Mouse (Mus musculus) limb, embryonic 14.5 days (tissue): ENCODE measurements at regions not wholly inside any gene's neighbourhood (a gene's known extent, or its start where the extent isn't known, plus 50 kb on each side); places are given as distances from the start of the nearest gene placed in this dataset.
A peak's percentile ranks its signal among the peaks of the same experiment; 100 is the strongest.

Source experiments
- ATAC-seq: fragments of 200-750 bp; cut with Nextera tagmentation; 2 replicates; pipeline ENCODE4 v1.8.0; 2017; ENCODE audit warnings: low read depth, moderate number of reproducible peaks, moderate TSS enrichment; ENCODE audit not compliant: low FRiP score
- DNase-seq: peaks from one replicate; pipeline ENCODE4 v3.0.0-alpha.2; 2015; ENCODE audit warnings: low spot score
- H3K27ac ChIP-seq: fragments of 300-500 bp; sonication (generic); replicated peaks from 2 replicates; pipeline ENCODE4 v1.5.1; 2014; ENCODE audit warnings: low read depth, mild to moderate bottlenecking, low read length, moderate library complexity, mixed read lengths
- H3K27me3 ChIP-seq: fragments of 300-500 bp; sonication (generic); 2 replicates; pipeline ENCODE4 v1.6.1; 2014; ENCODE audit warnings: low read length, mixed read lengths; ENCODE audit not compliant: control insufficient read depth, insufficient read depth
- H3K36me3 ChIP-seq: fragments of 300-500 bp; sonication (generic); 2 replicates; pipeline ENCODE4 v1.6.1; 2014; ENCODE audit warnings: mild to moderate bottlenecking, low read length, moderate library complexity, mixed read lengths; ENCODE audit not compliant: control insufficient read depth, insufficient read depth
- H3K4me1 ChIP-seq: fragments of 300-500 bp; sonication (generic); 2 replicates; pipeline ENCODE4 v1.6.1; 2014; ENCODE audit warnings: antibody characterized with exemption, low read length, mixed read lengths; ENCODE audit not compliant: control insufficient read depth, insufficient read depth
- H3K4me2 ChIP-seq: fragments of 300-500 bp; sonication (generic); replicated peaks from 2 replicates; pipeline ENCODE4 v1.6.1; 2014; ENCODE audit warnings: low read depth, mild to moderate bottlenecking, low read length, moderate library complexity; ENCODE audit not compliant: severe bottlenecking
- H3K4me3 ChIP-seq: fragments of 300-500 bp; sonication (generic); replicated peaks from 2 replicates; pipeline ENCODE4 v1.5.1; 2014; ENCODE audit warnings: low read length
- H3K9ac ChIP-seq: fragments of 300-500 bp; sonication (generic); 2 replicates; pipeline ENCODE4 v1.6.1; 2014; ENCODE audit warnings: mild to moderate bottlenecking, low read depth, low read length, moderate library complexity; ENCODE audit not compliant: severe bottlenecking
- H3K9me3 ChIP-seq: fragments of 300-500 bp; sonication (generic); 2 replicates; pipeline ENCODE4 v1.6.1; 2016; ENCODE audit warnings: low read length; ENCODE audit not compliant: control insufficient read depth
- POLR2A ChIP-seq: fragments of 200-500 bp; IDR thresholded peaks from 2 replicates; pipeline ENCODE4 v1.8.0; 2012; ENCODE audit warnings: inconsistent platforms, mild to moderate bottlenecking, moderate library complexity, borderline replicate concordance; ENCODE audit not compliant: insufficient read depth, insufficient read length; ENCODE audit errors: extremely low read depth
- WGBS: fragments of 180-500 bp; shearing (Covaris S2); extraction: QIAGEN DNeasy Blood & Tissue Kit; methylation state at CpG from one replicate; pipeline ENCODE4 v1.1.7; 2014; 5-methylcytosine and 5-hydroxymethylcytosine counted together

DNA sequence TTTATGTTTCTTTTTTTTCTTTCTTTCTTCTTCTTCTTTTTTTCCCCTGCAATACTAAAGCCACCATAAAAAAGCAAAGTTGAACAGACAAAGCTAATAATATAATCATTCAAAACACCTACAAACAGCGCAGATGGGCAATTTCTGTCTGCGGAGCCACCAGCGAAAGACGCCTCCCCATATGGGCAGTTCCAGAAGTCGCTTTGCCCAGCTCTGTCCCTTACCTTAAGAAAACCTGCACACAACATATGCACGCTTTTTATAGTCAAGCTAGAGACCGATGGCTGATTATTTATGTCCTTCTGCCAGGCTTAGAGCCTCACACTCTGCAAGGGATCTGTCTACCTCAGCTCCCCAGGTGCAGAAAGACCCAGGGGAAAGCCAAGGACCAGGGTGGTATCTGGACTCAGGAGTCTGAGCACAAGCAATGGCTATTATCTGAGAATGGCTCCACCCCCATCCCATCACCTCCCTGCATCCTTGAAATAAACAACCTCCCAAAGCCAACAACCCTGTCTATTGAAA, 326.6 kb downstream of the Tshz3 start:
- WGBS: 74% methylated on average over 7 of the region's 7 CpGs
- Histone ChIP-seq H3K9ac (no peak overlapping the region), H3K4me1 (no peaks in the 10 kb centered on the region), H3K9me3 (no peaks in the 10 kb centered on the region; the same call in 1 of the 2 replicates), H3K4me3 (no peak overlapping the region), H3K27ac (no peak overlapping the region), H3K4me2 (no peak overlapping the region), H3K36me3 (no peaks in the 10 kb centered on the region), H3K27me3 (no peaks in the 10 kb centered on the region)
- ATAC-seq (no peak), DNase-seq (no peak)
- TF ChIP-seq POLR2A: no peak

- peak; percentile 6 for DNase-seq
- no peak for TF ChIP-seq POLR2A
- 71% methylated on average over 8 of the region's 8 CpGs for WGBS
- H3K9me3 ChIP-seq: no peaks in the 10 kb centered on the region
- no peak overlapping the region for H3K9ac ChIP-seq
- H3K4me1 ChIP-seq: no peaks in the 10 kb centered on the region
- no peak overlapping the region for H3K4me2 ChIP-seq
- no peak for ATAC-seq
- no peak overlapping the region for H3K4me3 ChIP-seq
- no peak overlapping the region for H3K27ac ChIP-seq
- no peaks in the 10 kb centered on the region for H3K36me3 ChIP-seq
- H3K27me3 ChIP-seq: no peaks in the 10 kb centered on the region
These were observed 366.9 kb downstream of the Tshz3 start for GRCm38 (mm10) chr7:37064582-37065458.

- no peak overlapping the region for H3K27ac ChIP-seq
- no peak for ATAC-seq
- 43% methylated on average over 6 of the region's 6 CpGs for WGBS
These were observed 379.8 kb downstream of the Tshz3 start for GRCm38 (mm10) chr7:37077698-37078097.

DNA sequence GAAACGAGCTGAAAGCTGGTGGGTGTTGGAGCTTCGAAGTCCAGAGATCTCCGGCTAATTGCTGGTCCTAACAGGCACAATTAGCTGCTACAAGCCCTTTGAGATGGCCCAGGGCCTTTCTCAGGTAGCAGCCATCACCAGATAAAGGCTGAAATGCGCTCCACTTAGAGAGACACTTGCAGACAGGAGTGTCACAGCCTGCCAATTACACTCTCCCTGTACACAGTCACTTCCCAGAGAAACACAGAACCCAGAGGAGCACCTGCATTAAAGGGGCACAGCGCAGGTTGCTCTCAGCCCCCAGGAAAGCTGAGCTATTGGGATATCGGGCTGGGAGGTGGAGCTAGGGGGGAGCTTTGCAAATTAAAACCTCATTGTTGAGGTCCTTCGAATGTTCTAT, 380.2 kb downstream of the Tshz3 start:
- Histone ChIP-seq H3K4me1 (no peaks in the 10 kb centered on the region), H3K27me3 (no peaks in the 10 kb centered on the region), H3K27ac (no peak overlapping the region), H3K9ac (no peak overlapping the region), H3K9me3 (no peaks in the 10 kb centered on the region), H3K4me3 (no peak overlapping the region), H3K36me3 (no peaks in the 10 kb centered on the region), H3K4me2 (no peak overlapping the region)
- ATAC-seq: no peak
- DNase-seq: no peak
- no peak for TF ChIP-seq POLR2A
- WGBS: 34% methylated on average over 7 of the region's 7 CpGs

More at GRCm38 (mm10) chr7:37077698-37078097, 379.8 kb downstream of the Tshz3 start:
- no peaks in the 10 kb centered on the region for H3K9me3 ChIP-seq
- DNase-seq: no peak
- no peaks in the 10 kb centered on the region for H3K4me1 ChIP-seq
- no peak overlapping the region for H3K4me3 ChIP-seq
- no peaks in the 10 kb centered on the region for H3K27me3 ChIP-seq
- no peaks in the 10 kb centered on the region for H3K36me3 ChIP-seq
- TF ChIP-seq POLR2A: no peak
- H3K9ac ChIP-seq: no peak overlapping the region
- no peak overlapping the region for H3K4me2 ChIP-seq

DNA sequence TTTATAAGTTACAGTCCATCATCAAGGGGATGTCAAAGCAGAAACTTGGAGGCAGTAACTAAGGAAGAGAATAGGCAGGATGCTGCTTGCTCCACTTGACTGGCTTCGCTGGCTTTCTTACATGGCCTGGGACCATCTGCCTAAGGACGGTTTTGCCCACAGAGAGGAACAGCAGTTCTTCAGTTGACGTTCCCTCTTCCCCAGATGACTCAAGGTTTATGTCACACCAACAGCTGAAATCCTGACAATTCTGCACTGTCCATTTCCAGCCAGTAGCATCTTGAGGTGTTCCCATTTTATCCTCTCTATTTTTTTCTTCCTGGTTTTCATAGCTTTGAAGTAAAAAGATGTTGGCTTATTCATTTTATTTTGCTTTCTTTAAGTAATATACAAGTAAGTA, 391.8 kb downstream of the Tshz3 start:
- Histone ChIP-seq H3K4me3 (no peak overlapping the region), H3K4me1 (no peaks in the 10 kb centered on the region), H3K9ac (no peak overlapping the region), H3K4me2 (no peak overlapping the region), H3K36me3 (no peaks in the 10 kb centered on the region), H3K27ac (no peak overlapping the region), H3K9me3 (no peaks in the 10 kb centered on the region), H3K27me3 (no peaks in the 10 kb centered on the region)
- 87% methylated on average over 3 of the region's 3 CpGs for WGBS
- no peak for DNase-seq
- ATAC-seq: no peak
- TF ChIP-seq POLR2A: no peak
